Mouse (Mus musculus): ENCODE results near the gene Snx30.
A peak's percentile ranks its signal among the peaks of the same experiment; 100 is the strongest.

Snx30 gene

GRCm38 (mm10) chr4:59877025-59877424, 71.4 kb downstream of the Snx30 start:
- DNase-seq, result no peak

GRCm38 (mm10) chr4:59878595-59878994, 73.0 kb downstream of the Snx30 start:
- DNase-seq, result no peak

GRCm38 (mm10) chr4:59879444-59879843, 73.8 kb downstream of the Snx30 start:
- no peak for DNase-seq

GRCm38 (mm10) chr4:59880725-59881124, 75.1 kb downstream of the Snx30 start:
- no peak for DNase-seq

- DNase-seq, result peak in 1 of 2 experiments; percentile 26
Measured at GRCm38 (mm10) chr4:59881210-59881609, 75.6 kb downstream of the Snx30 start.

- DNase-seq, result no peak
Measured at GRCm38 (mm10) chr4:59884136-59884696, 78.6 kb downstream of the Snx30 start.

GRCm38 (mm10) chr4:59886281-59886680, 80.6 kb downstream of the Snx30 start:
- no peak for DNase-seq

GRCm38 (mm10) chr4:59887011-59887410, 81.4 kb downstream of the Snx30 start:
- DNase-seq, result no peak

GRCm38 (mm10) chr4:59888014-59888413, 82.4 kb downstream of the Snx30 start:
- DNase-seq, result no peak

GRCm38 (mm10) chr4:59890086-59890600, 84.5 kb downstream of the Snx30 start:
- DNase-seq, result no peak

GRCm38 (mm10) chr4:59891723-59892416, 86.2 kb downstream of the Snx30 start:
- no peak for DNase-seq

GRCm38 (mm10) chr4:59892731-59893130, 87.1 kb downstream of the Snx30 start:
- no peak for DNase-seq

GRCm38 (mm10) chr4:59894415-59894814, 88.8 kb downstream of the Snx30 start:
- DNase-seq, result no peak

- no peak for DNase-seq
Measured at GRCm38 (mm10) chr4:59894977-59895575, 89.4 kb downstream of the Snx30 start.

- DNase-seq, result no peak
Measured at GRCm38 (mm10) chr4:59896000-59896399, 90.4 kb downstream of the Snx30 start.

GRCm38 (mm10) chr4:59897814-59898520, 92.3 kb downstream of the Snx30 start:
- no peak for DNase-seq

GRCm38 (mm10) chr4:59898521-59898919, 92.9 kb downstream of the Snx30 start:
- no peak for DNase-seq

GRCm38 (mm10) chr4:59901810-59902209, 96.2 kb downstream of the Snx30 start:
- no peak for DNase-seq

GRCm38 (mm10) chr4:59902547-59902946, 96.9 kb downstream of the Snx30 start:
- DNase-seq, result peak; percentile 19 to 22

- no peak for DNase-seq
Measured at GRCm38 (mm10) chr4:59907092-59907491, 101.5 kb downstream of the Snx30 start.

- DNase-seq, result no peak
Measured at GRCm38 (mm10) chr4:59907657-59908230, 102.1 kb downstream of the Snx30 start.

- DNase-seq, result no peak
Measured at GRCm38 (mm10) chr4:59908785-59909184, 103.1 kb downstream of the Snx30 start.
